Mouse (Mus musculus): Measurements from ENCODE around the gene Tns3. TPM values are rescaled to one million over a fixed set of nuclear protein-coding genes. Genes with fewer than 3 reads are reported as not detected.

The Tns3 gene
- polyA plus RNA-seq, 1 experiment = 24.2 TPM

DNA sequence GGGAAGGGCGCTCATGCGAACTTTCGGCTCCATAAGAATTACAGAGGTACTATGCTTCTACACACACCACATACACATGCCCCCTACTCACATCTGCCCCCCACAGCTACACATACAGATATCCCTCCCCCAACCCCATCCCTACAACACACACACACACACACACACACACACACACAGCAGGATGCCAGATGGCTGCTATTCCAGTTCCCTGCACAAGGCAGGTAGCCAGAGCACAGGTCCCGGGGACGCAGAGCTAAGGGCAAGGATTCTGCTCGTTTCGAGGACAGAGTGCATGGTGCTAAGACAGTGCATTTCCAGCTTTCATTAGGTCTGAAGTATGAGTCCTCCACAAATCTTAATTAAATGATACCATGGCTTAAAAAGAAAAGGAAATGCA lies 168.5 kb downstream of the Tns3 start:
- Histone ChIP-seq H3K4me3 (ENCODE audit: insufficient read depth, low read length) (no peak overlapping the region), H3K27ac (ENCODE audit: insufficient read depth, low read length) (no peak overlapping the region), H3K4me1 (ENCODE audit: control insufficient read depth, insufficient read depth, low read length) (peaks cover 5% of the 10 kb centered on the region)
- no peak for TF ChIP-seq CTCF (IDR thresholded peaks at IDR 0.05; ENCODE audit: extremely low read depth, insufficient read depth, low read length)
- TF ChIP-seq POLR2A (IDR thresholded peaks at IDR 0.05; ENCODE audit: extremely low read depth, insufficient read depth, low read length) = no peak

DNA sequence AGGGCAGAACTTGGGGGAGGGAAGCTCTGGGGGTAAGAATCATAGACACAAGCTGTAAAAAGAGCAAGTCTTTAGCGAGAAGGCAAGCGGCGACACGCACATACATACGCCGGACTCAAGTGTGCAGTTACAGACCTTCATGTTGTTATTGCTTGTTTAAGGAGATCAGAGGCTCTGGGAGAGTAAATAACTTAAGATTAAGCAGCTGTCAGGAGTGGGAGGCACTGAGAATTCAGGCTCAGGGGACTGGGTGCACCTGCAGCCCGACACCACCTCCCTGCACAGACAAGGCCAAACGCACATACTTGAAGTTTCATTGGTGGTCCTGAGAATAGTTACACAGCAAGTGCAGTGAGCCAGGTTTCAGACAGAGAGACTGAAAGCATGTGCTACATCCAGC lies 169.3 kb downstream of the Tns3 start:
- peaks cover 5% of the 10 kb centered on the region for H3K4me1 ChIP-seq (ENCODE audit: control insufficient read depth, insufficient read depth, low read length)
- no peak overlapping the region for H3K27ac ChIP-seq (ENCODE audit: insufficient read depth, low read length)
- H3K4me3 ChIP-seq (ENCODE audit: insufficient read depth, low read length) = no peak overlapping the region
- TF ChIP-seq POLR2A (IDR thresholded peaks at IDR 0.05; ENCODE audit: extremely low read depth, insufficient read depth, low read length) (no peak), CTCF (IDR thresholded peaks at IDR 0.05; ENCODE audit: extremely low read depth, insufficient read depth, low read length) (no peak)

DNA sequence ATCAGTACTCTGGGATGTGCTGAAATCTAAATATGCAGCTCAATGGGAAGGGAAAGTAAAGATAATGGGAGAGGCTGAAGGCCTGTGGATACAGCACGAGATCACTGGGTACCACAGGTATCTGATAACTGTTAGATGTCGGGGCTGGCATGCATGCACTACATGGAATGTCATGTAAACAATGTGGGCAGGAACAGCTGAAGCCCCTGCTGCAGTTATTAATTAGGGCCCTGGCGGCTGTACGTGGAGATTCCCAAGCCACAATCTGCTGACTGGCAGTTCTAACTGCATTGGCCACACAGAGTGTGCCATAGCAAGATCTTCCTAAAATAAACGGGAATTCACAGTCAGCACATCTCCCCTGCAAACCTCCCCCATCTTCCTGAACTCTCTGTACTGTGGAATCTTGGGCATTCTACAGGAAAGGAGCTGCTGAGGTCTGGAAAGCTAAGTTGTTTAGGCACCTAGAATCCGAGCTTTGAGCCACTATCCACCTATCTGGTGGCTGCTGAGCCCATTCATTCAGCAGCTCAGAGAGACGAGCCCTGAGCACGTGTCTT lies 170.3 kb downstream of the Tns3 start:
- no peak overlapping the region for H3K4me3 ChIP-seq (ENCODE audit: insufficient read depth, low read length)
- H3K27ac ChIP-seq (ENCODE audit: insufficient read depth, low read length) = no peak overlapping the region
- no peak for TF ChIP-seq POLR2A (IDR thresholded peaks at IDR 0.05; ENCODE audit: extremely low read depth, insufficient read depth, low read length)
- TF ChIP-seq CTCF (IDR thresholded peaks at IDR 0.05; ENCODE audit: extremely low read depth, insufficient read depth, low read length) = no peak
- H3K4me1 ChIP-seq (ENCODE audit: control insufficient read depth, insufficient read depth, low read length) = peaks cover 5% of the 10 kb centered on the region

DNA sequence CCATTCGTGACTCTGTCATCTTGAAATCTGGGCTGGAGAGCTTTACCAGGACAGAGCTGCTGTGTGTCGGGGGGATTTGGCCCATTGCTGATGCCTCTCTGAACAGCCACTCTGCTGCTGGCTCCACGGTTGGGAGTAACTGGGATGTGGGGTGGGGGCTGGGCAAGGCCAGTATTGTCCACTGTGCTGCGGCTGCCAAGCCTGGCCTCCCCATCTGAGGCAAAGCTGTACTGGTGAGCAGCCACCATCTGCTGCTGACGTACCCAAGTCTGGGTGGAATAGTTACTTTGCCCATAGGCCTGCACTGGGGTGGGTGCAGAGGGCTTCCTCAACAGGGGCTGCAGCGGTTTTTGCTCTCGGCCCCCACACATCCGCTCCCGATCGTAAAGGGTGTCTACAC lies 172.0 kb downstream of the Tns3 start:
- Histone ChIP-seq H3K4me3 (ENCODE audit: insufficient read depth, low read length) (no peak overlapping the region), H3K27ac (ENCODE audit: insufficient read depth, low read length) (no peak overlapping the region), H3K4me1 (ENCODE audit: control insufficient read depth, insufficient read depth, low read length) (peaks cover 9% of the 10 kb centered on the region)
- TF ChIP-seq CTCF (IDR thresholded peaks at IDR 0.05; ENCODE audit: extremely low read depth, insufficient read depth, low read length) = no peak
- TF ChIP-seq POLR2A (IDR thresholded peaks at IDR 0.05; ENCODE audit: extremely low read depth, insufficient read depth, low read length) = no peak

DNA sequence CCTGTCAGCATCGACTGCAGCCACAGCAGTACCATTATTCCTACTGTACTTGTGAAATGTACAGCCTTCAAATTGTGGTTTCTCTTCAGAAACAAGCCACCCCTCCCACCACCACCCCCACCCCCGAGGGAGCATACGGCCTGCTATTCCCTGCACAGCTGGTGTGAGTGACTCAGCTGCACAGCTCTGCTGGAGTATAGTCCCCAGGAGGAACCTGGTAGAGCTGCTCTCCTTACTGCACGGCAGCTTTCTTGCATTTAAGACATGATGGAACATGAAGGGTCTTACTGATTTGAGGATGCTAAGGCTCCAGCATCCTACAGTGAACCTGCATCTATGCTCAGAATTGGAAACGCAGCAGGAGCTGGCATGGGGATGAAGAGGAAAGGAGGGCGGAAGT lies 176.1 kb downstream of the Tns3 start:
- Histone ChIP-seq H3K27ac (ENCODE audit: insufficient read depth, low read length) (no peak overlapping the region), H3K4me1 (ENCODE audit: control insufficient read depth, insufficient read depth, low read length) (peaks cover 4% of the 10 kb centered on the region), H3K4me3 (ENCODE audit: insufficient read depth, low read length) (no peak overlapping the region)
- TF ChIP-seq POLR2A (IDR thresholded peaks at IDR 0.05; ENCODE audit: extremely low read depth, insufficient read depth, low read length) (no peak), CTCF (IDR thresholded peaks at IDR 0.05; ENCODE audit: extremely low read depth, insufficient read depth, low read length) (no peak)

DNA sequence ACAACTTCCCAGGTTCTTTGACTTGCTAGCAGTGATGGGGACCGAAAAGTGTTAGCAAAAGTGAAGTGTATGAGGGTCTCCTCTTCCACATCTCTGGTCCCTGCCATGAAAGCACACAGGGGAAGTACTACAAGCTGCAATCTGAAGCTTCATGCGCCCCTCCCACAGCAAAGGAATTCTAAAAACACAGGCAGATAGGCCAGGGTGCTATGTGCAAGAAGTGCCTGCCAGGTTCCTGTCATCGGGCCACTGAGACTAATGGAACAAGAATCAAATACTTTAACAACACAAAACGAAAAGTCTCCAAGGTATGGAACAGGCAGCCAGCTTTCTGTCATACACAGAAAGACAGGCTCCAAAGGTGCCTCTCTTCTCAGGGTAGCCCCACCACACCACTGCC lies 177.8 kb downstream of the Tns3 start:
- H3K27ac ChIP-seq (ENCODE audit: insufficient read depth, low read length) = no peak overlapping the region
- H3K4me3 ChIP-seq (ENCODE audit: insufficient read depth, low read length) = no peak overlapping the region
- H3K4me1 ChIP-seq (ENCODE audit: control insufficient read depth, insufficient read depth, low read length) = peaks cover 4% of the 10 kb centered on the region
- TF ChIP-seq POLR2A (IDR thresholded peaks at IDR 0.05; ENCODE audit: extremely low read depth, insufficient read depth, low read length) (no peak), CTCF (IDR thresholded peaks at IDR 0.05; ENCODE audit: extremely low read depth, insufficient read depth, low read length) (no peak)

DNA sequence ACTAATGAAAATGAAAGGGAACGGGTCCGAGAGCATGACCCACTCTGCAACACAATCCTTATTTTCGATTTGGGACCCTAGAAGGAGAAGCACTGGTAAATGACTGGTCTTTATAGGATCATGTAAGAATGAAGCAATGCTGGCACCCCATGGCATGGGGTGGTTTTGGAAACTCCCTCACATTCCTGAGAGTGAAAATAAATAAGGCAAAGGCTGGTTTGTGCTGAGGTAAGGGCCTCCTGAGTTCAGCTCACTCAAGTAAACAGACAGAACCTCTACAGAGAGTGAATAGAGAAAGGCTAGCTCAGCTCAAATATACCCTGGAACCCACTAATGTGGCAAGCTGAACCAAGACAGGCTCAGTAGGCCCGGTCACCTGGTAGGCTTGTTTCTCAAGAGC lies 179.8 kb downstream of the Tns3 start:
- no peak overlapping the region for H3K4me3 ChIP-seq (ENCODE audit: insufficient read depth, low read length)
- H3K4me1 ChIP-seq (ENCODE audit: control insufficient read depth, insufficient read depth, low read length) = peaks cover 4% of the 10 kb centered on the region
- H3K27ac ChIP-seq (ENCODE audit: insufficient read depth, low read length) = no peak overlapping the region
- TF ChIP-seq POLR2A (IDR thresholded peaks at IDR 0.05; ENCODE audit: extremely low read depth, insufficient read depth, low read length) (no peak), CTCF (IDR thresholded peaks at IDR 0.05; ENCODE audit: extremely low read depth, insufficient read depth, low read length) (no peak)

DNA sequence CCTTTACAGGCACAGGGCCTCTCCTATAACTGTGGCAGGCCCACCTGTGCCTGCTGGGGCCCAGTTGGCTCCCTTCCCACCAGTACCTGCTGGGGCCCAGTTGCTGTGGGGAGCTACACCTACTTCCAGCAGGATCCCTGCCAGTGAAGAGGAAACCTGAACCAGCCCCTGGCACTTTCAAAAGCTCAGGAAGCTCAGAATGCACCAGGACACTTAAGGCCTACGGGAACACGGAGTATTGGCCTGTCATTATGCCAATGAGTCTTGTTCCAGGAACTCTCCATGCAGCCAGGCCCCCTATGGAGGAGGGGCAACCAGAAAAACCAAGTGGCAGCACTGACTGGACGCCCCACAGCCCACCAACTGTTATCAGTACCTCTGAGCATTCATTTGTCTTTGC lies 181.6 kb downstream of the Tns3 start:
- Histone ChIP-seq H3K4me3 (ENCODE audit: insufficient read depth, low read length) (no peak overlapping the region), H3K27ac (ENCODE audit: insufficient read depth, low read length) (no peak overlapping the region), H3K4me1 (ENCODE audit: control insufficient read depth, insufficient read depth, low read length) (no peaks in the 10 kb centered on the region)
- TF ChIP-seq CTCF (IDR thresholded peaks at IDR 0.05; ENCODE audit: extremely low read depth, insufficient read depth, low read length) (no peak), POLR2A (IDR thresholded peaks at IDR 0.05; ENCODE audit: extremely low read depth, insufficient read depth, low read length) (no peak)

DNA sequence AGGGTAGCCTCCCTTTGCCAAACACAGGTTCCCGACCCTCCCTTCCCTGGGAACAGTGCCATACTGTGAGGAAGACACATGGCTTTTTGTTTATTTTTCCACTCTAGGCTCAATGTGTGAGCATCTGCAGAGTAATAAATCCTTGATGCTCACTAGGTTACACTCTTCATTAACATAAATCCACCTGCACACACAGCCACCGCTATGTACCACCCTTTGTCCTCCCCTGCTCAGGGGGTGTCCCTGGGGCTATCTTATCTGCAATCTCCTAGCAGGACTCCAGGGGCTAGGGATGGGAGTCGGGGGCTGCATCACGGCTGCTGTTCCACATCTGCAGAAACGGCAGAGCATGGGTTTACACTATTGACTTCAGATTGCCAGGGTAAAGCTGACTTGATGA lies 182.4 kb downstream of the Tns3 start:
- Histone ChIP-seq H3K27ac (ENCODE audit: insufficient read depth, low read length) (no peak overlapping the region), H3K4me3 (ENCODE audit: insufficient read depth, low read length) (no peak overlapping the region), H3K4me1 (ENCODE audit: control insufficient read depth, insufficient read depth, low read length) (no peaks in the 10 kb centered on the region)
- TF ChIP-seq CTCF (IDR thresholded peaks at IDR 0.05; ENCODE audit: extremely low read depth, insufficient read depth, low read length) = no peak
- no peak for TF ChIP-seq POLR2A (IDR thresholded peaks at IDR 0.05; ENCODE audit: extremely low read depth, insufficient read depth, low read length)

DNA sequence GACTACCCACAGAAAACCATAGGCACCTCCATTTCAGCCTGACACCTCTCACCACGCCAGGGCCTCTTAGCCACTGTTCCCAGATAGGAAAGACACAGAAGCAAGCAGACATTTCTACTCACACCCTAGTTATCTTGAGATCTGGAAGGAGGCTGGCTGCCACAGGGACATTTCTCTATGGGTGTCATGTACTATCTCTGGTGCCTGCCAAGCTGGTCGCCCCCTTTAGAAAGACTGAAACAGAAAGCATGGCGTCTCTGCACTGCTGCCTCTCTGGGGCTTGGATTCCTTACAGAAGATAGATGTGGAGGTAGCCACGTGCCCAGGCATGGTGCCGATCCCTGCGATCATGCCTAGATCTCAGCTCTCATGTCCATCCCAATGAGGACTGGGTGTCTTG lies 182.8 kb downstream of the Tns3 start:
- Histone ChIP-seq H3K27ac (ENCODE audit: insufficient read depth, low read length) (no peak overlapping the region), H3K4me3 (ENCODE audit: insufficient read depth, low read length) (no peak overlapping the region), H3K4me1 (ENCODE audit: control insufficient read depth, insufficient read depth, low read length) (no peaks in the 10 kb centered on the region)
- no peak for TF ChIP-seq POLR2A (IDR thresholded peaks at IDR 0.05; ENCODE audit: extremely low read depth, insufficient read depth, low read length)
- no peak for TF ChIP-seq CTCF (IDR thresholded peaks at IDR 0.05; ENCODE audit: extremely low read depth, insufficient read depth, low read length)
